Mouse (Mus musculus): ENCODE measurements at regions not wholly inside any gene's neighbourhood (a gene's known extent, or its start where the extent isn't known, plus 50 kb on each side); places are given as distances from the start of the nearest gene placed in this dataset.

DNA sequence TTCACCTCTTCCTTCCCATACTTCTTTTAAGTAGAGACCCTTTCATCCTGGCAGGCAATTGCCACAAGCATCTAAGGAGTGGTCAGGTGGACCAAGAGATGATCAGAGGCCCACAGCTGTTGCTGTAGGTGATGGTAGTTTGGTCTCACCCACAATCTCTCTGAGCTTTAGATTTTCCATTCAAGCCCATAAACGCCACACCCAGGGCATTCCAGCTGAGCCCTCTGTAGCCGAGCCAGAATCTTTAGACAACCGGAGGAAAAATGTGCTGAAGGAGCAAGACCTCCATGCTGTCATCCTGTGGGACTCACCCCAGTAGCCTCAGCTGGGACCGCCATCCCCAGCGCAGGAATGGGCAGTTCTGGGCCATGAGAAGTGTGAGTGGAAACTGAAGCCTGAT, 93.7 kb upstream of the Dlx2 start:
- no peak for DNase-seq (ENCODE audit: low spot score)

DNA sequence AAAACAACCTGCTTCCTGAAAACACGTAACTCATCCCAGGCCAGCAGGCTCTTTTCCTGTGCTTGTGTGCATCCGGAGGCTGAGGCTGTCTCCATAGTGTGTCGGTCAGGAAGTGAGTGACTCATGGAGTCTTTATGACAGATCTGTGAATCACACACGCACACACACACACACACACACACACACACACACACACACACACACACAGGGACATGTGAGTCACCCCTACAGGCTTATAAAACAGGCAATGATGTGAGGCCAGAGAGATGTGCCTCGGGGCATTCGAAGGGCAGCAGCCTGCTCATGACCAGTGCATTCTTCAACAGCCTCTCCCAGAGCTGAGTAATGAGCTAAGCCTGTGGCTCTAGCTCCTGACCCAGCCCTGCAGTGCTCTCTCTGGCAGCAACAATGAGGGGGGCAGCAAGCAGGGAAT, 97.5 kb upstream of the Dlx2 start:
- no peak for DNase-seq (ENCODE audit: low spot score)

DNA sequence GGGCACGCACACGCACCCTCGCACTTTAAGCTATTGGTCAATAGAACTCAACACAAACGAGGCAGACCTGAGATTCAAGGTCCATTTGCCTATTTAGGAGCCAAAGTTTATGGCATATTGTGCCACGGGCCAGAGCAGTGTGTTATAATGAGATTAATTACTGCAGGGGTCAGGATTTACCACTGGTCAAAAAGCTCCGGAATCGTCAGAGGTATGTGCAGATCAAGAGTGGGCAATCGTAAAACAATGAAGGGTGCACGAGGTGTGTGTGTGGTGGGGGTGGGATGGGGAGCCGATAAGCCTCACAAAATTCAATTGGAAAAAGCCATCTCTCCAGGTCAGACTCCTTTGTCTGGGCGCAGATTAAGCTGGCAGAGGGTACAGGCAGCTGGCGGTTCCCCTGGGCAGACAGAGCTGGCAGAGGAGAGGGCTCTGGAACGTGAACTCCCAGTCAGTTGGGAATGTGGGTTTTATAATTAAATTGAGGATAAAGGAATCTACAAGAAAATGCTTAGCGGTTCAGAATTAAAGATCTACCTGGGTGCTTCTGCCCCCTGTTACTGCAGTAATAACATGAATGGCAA, 97.4 kb upstream of the Itga6 start:
- no peak for DNase-seq (ENCODE audit: low spot score)

DNA sequence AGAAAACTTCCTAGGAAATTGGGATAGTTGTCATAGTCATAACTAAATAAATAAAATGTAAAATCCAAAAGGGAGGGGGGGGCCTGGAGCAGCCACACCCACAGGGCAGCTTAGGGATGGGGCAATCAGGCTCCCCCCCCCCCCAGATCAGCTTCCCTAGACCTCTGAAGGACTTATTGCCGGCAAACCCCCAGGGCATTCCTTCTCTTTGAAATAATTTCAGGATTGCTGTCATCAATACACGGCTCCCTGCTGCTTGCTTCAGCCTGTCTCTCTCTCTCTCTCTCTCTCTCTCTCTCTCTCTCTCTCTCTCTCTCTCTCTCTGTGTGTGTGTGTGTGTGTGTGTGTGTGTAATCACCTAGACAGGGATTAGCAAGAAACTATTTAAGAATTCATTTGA, 93.8 kb upstream of the Itga6 start:
- DNase-seq (ENCODE audit: low spot score): no peak

DNA sequence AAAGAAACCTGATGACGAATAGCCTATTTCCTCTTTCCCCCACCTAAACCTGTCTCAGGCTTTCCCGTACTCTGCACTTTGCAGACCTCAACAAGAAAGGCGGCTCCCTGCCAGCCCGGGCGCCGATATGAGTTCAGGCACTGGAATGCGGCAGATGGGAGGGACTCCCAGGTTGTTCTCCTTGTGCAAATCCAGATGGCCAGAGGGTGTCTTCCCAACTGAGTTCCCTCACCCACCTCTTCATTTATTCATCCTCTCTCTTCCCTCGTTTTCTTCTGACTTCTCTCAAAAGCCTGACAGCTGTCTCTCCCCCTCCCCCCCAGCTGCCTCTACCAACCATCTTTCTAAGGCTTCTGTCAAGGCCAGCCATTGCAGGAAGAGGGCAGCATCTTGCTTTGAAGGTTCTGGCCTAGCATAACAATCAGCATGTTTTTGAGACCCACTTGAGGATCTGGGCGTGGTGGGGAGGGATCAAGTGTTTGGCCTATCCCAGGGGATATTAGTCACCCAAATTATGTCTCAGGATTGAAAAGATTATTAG, 93.1 kb upstream of the Itga6 start:
- no peak for DNase-seq (ENCODE audit: low spot score)

DNA sequence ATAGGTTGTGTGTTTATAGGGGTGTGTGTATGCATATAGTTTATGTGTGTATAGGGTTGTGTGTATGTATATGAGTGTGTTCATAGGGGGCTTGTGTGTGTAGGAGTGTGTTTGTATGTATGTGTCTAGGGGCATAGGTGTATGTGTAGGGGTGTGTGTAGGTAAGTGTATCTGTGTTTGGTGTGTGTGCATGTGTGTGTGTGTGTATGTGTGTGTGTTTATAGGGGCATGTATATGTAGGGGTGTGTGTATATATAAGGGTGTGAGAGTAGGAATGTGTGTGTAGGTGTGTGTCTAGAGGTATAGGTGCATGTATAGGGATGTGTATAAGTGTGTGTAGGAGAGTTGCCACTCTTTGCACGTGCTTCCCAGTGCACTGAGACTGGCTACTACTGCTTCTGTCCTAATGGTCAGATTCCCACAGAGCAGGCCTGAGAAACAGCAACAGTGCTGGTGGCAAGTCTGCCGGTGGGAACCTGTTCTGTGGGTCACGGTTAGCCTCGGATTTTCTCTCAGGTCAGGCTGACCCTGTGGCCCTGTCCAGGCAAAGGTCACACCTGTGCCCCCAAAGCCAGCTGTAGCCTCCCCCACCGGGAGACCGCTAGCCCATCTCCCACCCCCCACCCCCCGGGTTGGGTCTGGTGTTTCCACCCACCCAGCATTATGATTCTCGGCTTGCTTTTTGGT, 90.5 kb upstream of the Itga6 start:
- DNase-seq (ENCODE audit: low spot score): no peak

DNA sequence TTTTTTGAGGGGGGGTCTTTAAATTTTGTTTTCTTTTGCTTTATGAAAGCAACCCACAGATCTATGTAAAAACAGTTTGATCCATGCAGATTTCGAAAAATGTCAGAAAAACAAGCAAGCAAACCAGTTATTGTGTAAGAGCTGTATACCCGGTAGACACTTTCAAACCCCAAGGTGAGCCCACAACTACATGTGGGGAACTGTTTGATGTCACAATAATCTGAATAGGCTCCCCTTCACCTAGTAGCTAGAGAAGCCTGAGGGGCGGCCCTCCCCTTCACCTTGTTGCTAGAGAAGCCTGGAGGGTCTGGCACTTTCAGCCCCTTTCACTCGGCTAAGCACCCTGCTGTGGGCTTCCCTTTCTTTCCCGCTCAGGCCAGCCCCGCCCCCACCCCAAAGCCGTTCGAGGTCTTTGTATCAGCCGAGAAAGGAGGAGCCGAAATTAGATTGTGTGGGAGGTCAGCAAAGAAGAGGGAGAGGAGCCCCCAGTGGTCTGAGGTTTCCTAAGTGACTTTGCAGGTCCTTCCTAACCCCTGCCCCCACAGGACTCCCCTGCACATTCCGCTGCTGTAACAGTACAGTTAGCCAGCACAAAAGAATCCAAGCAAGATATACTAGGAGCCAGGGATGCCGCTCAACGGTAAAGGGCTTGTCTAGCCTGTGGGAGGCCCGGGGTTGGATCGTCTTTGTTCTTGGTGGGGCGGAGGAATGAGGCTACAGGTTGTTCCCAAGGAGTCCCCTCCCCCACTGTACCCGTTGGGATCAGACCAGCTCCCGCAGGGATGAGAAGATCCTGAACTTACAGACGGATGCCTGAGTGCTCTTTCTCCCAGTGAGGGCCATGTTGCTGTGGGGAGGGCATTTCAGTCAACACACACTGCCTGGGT, 89.7 kb upstream of the Itga6 start:
- DNase-seq (ENCODE audit: low spot score): peak; percentile 64

DNA sequence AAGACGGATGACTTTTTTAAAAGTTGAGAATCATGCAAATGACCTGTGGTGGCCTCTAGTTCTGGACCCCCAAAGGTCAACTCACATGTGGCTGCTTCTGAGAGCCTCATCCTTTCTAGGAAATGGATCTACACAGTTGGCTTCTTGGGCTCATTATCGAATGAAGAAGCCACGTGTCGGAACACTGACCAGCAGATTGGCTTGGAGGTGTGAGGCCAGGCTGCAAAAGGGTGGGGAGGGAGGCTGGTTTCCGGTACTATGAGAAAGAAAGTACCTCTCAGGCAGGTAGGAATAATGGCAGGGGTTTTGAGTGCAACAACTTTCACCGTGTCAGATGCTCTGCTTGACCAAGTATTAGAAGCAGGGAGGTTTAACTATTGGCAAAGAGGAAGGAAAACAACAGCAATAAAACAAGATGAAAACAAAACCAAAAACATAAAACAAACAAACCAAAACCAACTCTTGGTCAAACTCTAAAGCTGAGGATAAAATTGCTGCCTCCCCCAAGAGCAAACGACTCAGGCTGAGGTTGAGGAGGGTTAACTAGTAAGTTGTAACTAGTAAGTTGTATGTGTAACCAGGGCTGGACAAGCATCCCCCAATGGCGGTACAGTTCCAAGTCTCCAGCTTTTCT, 88.7 kb upstream of the Itga6 start:
- DNase-seq (ENCODE audit: low spot score): no peak

DNA sequence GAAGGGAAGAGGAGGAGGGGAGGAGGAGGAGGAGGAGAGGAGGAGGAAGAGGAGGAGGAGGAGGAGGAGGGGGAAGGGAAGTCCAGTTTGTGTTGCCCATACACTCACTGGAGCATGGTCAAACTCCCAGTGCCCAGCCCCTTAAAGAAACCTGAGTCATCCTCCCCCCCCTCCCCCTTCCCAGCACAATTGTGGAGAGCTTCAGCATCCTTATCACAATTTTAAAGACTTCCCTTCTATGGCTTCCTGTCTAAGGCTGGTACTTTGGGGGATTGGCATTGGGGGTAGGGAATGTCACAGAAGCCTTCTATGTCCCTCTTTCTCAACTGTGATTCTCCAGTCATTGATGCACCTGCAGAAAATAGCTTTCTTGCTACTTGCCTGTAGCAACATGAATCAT, 84.0 kb upstream of the Itga6 start:
- DNase-seq (ENCODE audit: low spot score): no peak

DNA sequence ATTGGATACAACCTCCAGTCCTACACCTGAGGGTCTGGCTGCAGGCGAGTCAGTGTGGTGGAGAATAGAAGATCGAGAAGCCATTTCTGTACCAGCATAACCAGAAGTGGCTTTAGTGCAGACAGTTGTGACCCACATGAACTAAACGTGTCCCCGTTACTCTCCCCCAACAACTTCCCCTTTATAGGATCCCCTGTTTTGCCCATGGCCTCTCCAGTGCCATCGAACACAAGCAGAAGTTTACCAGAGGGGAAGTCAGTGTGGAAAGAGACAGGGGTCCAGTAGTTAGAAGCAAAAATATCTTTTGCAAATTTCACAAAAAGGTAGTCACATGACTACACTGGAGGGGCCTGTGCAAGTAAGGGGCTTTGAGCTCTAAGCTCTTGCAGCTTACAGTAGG, 83.4 kb upstream of the Itga6 start:
- no peak for DNase-seq (ENCODE audit: low spot score)

DNA sequence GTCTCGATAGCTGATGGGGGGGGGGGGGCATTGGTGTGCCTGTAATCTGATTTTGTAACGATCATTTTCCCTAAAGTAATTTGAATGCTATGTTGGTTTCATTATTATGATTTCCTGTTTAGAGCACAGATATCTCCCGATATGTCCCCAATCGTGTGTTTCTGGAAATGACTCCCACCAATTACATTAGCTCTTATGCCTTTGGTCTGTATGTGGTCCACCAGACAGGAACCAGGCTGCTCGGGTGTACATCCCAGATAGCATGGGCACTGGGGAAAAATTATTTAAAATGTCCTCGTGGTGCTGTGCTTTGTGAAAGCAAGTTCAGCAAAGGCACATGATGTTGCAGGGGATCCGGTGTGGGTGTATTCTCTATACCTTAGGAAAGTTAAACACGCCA, 82.0 kb upstream of the Itga6 start:
- DNase-seq (ENCODE audit: low spot score): no peak

DNA sequence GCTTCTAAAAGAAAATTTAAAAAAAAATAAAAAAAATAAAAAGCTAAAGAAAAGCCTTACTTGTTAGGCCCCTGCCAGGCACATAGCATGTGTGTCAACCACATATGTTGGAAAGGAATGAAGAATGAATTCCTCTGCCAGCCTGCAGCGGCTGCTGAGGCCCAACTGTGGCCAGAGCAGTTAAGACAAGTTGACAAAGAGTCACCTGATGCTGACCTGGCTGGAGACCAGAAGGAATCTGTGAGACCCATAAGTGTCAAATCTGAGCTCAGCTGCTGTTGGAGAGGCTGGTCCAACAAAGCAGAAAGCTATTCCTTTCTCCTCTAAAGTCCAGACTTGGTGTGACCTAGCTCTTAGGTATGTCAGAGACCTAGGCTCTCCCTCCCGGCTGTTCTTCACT, 78.5 kb upstream of the Itga6 start:
- DNase-seq (ENCODE audit: low spot score): no peak

DNA sequence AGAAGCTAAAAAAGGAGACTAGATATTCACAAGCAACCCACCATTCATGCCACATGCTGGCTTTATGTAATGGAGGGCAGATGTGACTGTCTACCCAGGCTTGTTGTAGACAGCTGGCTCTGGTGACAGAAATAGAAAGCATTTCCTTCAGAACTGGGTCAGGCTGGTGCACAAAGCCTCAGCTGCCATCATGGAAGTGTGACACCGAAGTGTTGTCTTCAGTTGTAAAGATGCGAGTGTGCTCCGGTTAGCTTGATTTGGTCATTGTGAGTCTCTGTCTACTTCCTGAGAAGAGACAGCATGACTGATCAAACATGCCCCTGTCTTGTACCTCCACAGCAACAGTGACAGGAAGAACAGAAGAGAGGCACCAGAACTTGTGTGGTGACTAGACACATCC, 77.7 kb upstream of the Itga6 start:
- no peak for DNase-seq (ENCODE audit: low spot score)

DNA sequence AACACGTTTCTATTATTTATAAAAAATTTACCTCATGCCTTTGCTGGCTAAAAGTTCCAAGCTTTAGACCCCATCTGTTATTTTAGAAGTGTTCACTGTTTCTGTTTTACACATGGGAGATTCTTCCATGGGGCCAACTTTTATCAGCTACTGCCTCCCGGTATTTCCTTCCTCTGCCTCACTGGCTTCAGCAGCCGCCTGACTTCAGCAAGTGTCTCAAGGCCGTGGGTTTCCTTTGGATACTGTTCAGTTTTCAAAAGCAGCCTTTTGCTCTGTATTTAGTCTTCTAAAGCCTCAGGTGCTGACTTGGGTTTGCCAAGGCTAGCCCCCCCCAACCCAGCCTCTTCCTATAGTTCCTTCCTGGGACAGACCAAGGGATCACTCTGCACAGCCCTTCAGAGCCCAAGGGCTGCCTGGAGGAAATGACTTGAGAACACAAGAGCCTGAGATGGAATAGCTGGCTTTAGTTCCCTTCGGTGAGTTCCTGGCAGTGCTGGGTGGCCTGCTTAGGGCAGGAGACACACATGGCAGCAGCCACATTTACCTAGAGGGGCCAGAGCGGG, 75.1 kb upstream of the Itga6 start:
- no peak for DNase-seq (ENCODE audit: low spot score)

DNA sequence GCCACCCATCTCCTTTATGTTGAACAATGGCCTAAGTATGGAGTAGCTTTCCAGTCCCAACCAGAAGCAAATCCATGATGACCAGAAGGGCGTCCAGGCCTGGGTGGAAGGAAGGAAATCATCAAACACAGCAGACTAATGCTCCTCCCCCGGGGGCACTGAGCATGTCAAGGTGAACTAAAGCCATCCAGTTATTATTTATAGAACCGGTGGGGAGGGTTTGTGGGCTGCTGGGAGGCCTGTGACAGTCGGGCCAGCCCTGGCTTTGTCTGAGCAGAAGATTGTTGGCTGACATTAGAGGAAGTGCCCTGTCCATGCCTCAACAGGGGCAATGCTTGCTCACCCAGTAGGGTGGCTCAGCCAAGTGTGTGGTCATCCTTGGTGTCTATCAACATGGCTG, 74.5 kb upstream of the Itga6 start:
- DNase-seq (ENCODE audit: low spot score): no peak

DNA sequence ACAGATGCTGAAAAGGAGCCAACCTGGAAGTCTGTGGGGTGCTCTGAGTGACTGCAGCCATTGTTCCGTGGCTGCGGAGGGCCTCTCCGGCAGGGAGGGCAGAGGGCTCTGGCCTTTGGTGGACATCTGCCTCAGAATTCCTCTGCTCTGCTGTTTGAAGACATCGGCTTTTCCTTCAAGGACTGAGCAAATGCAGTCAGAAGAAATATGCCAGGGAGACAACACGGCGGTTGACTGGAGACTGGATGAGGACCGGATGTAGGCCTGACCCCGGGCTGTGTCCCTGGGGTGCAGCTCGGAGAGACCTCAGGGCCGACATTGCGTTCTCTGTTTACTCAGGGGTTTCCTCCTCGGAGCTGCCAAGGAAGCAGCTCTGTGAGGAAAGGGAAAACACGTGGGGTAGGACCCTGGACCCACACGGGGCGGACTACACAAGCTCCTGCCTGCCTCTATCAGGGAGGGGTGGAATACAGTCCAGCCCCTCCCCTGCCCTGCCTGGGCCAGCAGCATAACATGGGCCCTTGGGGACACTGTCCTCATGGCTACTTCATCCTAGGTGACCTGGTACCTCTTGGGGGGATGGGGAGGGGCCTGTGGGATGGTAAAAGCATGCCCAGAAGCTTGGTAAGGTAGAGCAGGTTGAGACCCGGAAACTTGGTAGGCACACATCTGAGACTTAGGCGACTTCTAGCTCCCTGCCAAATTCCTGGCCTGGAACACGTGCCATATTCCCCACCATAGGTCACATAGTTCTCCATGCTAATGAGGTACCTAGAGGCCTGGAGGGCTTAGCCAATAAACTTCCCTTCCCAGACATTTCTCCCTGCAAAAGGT, 72.1 kb upstream of the Itga6 start:
- DNase-seq (ENCODE audit: low spot score): no peak

DNA sequence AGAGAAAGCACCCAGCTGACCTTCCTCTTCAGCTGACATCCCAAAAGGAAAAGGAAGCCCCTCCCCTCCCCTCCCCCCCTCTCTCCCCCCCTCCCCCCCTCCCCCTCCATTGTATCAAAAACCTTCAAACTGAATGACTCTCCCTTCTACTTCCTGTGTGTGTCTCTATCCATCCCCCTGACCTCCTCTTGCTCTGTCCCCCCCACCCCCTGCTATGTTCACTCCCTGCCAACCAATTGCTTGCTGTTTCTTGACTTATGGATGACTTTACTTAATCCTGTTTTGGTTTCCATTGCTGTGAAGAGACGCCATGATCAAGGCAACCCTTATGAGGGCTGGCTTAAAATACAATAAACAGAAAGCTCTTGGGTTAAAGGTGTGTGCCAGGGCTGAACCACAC, 64.7 kb upstream of the Itga6 start:
- no peak for DNase-seq (ENCODE audit: low spot score)

DNA sequence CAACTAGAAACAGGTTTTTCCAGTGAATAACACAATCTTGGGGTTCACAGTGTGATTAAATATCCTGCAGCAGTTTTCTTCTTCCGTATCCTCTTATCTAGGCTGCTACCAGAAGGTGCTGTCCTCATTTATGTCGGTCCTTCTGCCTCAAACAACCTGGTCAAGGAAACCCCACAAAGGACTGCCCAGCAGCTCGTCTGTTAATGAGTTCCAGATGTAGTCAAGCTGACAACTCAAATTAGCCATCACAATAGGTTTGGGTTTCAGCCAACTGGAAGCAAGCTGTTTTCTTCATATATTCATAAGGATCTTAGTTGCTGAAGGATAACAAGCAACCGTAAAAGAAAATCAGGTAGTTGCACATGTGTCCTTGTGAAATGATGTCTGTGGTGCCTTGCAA, 64.3 kb upstream of the Itga6 start:
- DNase-seq (ENCODE audit: low spot score): no peak

DNA sequence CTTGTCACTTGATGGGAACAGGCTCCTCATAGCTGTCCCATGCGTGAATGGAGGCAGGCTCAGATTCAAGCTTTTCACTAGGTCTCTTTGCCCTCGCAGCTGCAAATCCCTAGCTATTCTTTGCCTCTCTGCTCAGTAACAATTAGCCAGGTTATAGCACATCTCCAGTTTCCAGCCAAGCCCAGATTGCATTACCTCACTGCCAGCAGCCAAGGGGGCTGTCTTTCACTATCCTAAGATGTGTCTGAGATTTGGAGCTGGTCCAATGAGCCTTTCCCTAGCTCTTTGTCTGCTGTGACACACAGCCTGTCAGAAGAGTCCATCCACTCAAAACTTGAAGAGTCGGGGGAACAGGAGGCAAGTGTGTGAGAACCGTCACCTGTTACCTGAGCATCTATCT, 62.0 kb upstream of the Itga6 start:
- no peak for DNase-seq (ENCODE audit: low spot score)

DNA sequence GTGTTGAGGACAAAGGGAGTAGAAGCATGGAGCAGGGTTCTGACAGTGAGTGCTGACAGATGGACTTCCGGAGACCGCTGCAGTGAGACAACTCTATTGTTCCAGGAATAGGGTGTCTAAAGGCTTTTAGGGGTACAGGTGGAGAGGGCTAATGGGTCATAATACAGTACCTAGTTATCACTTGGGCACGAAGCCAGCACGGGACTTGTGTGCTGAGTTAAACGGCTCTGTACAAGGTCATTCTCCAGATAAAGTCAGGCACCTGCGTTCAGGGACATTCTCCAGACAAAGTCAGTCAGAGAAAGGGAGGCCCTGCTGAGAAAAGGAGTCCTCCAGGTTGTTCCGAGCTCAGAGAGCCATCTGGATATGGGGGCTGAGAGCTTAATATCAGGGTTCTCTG, 60.2 kb upstream of the Itga6 start:
- DNase-seq (ENCODE audit: low spot score): no peak

DNA sequence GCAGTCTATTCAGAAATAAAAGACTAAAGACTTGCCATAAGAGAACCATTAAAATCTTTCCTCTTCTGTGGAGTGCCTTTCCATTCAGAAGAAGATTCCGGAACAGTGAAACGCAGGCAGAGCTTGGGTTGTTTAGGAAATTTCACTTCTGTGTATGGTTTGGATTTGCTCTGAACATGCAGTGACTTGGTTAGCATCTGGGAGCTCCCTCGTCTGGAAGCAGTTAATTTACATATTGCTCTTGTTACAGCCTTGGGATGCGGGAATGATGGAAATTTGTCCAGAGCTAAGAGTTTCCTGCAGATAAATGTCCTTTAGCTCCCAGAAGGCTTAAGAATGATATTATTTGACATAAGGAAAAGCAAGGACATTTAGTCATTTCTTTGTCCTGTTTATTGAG, 56.4 kb upstream of the Itga6 start:
- DNase-seq (ENCODE audit: low spot score): no peak
